In genomic region chr8:117278234-117278633, GRCm38 (mm10) we compare ENCODE assay signal across 9 mouse cellular contexts. TPM values are rescaled to one million over a fixed set of nuclear protein-coding genes. Genes with fewer than 3 reads are reported as not detected.
DNase-seq lines count a peak whose midpoint lies in the region; ATAC-seq and TF ChIP-seq lines count a peak whose summit lies in the region.
"Had no signal": no experiment of that assay in that cellular context is flagged by ENCODE, and none has a peak within 500 bp of the region (broad histone marks: within the 10 kb centered on the region; RNA-seq: fewer than 3 reads in every experiment).

No protein-coding gene starts in this region.

- peak overlapping the region; percentile 28 for H3K27ac ChIP-seq in bone marrow, adult 2 months (ENCODE audit: control insufficient read depth, insufficient read depth, low read depth, low read length, poor library complexity)
- 0 out of 2 replicates have a peak overlapping the region, but pooled peaks have one; percentile 25 for H3K27ac ChIP-seq in embryonic facial prominence, embryonic 15.5 days (replicated peaks)
- peak overlapping the region; percentile 76 for H3K27ac ChIP-seq in hindbrain, postnatal 0 days
- peak overlapping the region; percentile 71 for H3K27ac ChIP-seq in midbrain, embryonic 12.5 days (replicated peaks)

- no peak overlapping the region for H3K4me2 ChIP-seq in embryonic facial prominence, embryonic 15.5 days (replicated peaks)
- H3K4me2 ChIP-seq in hindbrain, postnatal 0 days (ENCODE audit: low read depth, low read length): peak overlapping the region; percentile 41
- peak overlapping the region; percentile 34 for H3K4me2 ChIP-seq in midbrain, embryonic 12.5 days (replicated peaks)
- H3K4me2 ChIP-seq: stomach, embryonic 15.5 days had no signal

- no peak for TF ChIP-seq CTCF in bone marrow, adult 2 months (IDR thresholded peaks at IDR 0.05; ENCODE audit: control insufficient read depth, insufficient read depth, low read length)
- no peak for TF ChIP-seq CTCF in hindbrain, postnatal 0 days (IDR thresholded peaks at IDR 0.05; ENCODE audit: low read depth)

- no peaks in the 10 kb centered on the region for H3K27me3 ChIP-seq in embryonic facial prominence, embryonic 15.5 days
- H3K27me3 ChIP-seq in hindbrain, postnatal 0 days (ENCODE audit: insufficient read depth, low read length): no peaks in the 10 kb centered on the region
- H3K27me3 ChIP-seq in midbrain, embryonic 12.5 days: no peaks in the 10 kb centered on the region
- H3K27me3 ChIP-seq: stomach, embryonic 15.5 days had no signal

- no peak for TF ChIP-seq POLR2A in bone marrow, adult 2 months (IDR thresholded peaks at IDR 0.05; ENCODE audit: borderline replicate concordance, control insufficient read depth, low read depth, low read length)

- WGBS in bone marrow, adult 2 months: 33% methylated on average over 10 of the region's 10 CpGs
- 86% methylated on average over 10 of the region's 10 CpGs for WGBS in embryonic facial prominence, embryonic 15.5 days
- WGBS in hindbrain, postnatal 0 days: 77% methylated on average over 10 of the region's 10 CpGs
- 83% methylated on average over 10 of the region's 10 CpGs for WGBS in midbrain, embryonic 12.5 days

- H3K36me3 ChIP-seq in embryonic facial prominence, embryonic 15.5 days: peaks cover 3% of the 10 kb centered on the region; the same call in 1 of the 2 replicates
- H3K36me3 ChIP-seq in hindbrain, postnatal 0 days (ENCODE audit: insufficient read depth, low read length): no peaks in the 10 kb centered on the region
- 0 out of 2 replicates have a peak, but pooled peaks cover 4% of the 10 kb centered on the region for H3K36me3 ChIP-seq in midbrain, embryonic 12.5 days

- H3K4me1 ChIP-seq in bone marrow, adult 2 months (ENCODE audit: control insufficient read depth, insufficient read depth, low read length): peaks cover 19% of the 10 kb centered on the region
- H3K4me1 ChIP-seq in embryonic facial prominence, embryonic 15.5 days: peaks cover 46% of the 10 kb centered on the region
- peaks cover 29% of the 10 kb centered on the region for H3K4me1 ChIP-seq in hindbrain, postnatal 0 days (ENCODE audit: insufficient read depth, low read length)
- H3K4me1 ChIP-seq in midbrain, embryonic 12.5 days: peaks cover 38% of the 10 kb centered on the region

- ATAC-seq in embryonic facial prominence, embryonic 15.5 days (ENCODE audit: insufficient number of reproducible peaks, low FRiP score, low TSS enrichment, low read depth): no peak
- ATAC-seq in hindbrain, postnatal 0 days: no peak
- no peak for ATAC-seq in midbrain, embryonic 12.5 days (ENCODE audit: low FRiP score, low read depth)

- intact Hi-C loops in heart, postnatal 10 days (cut with DNase I): no loop called here

- H3K9ac ChIP-seq in embryonic facial prominence, embryonic 15.5 days: no peak overlapping the region
- no peak overlapping the region for H3K9ac ChIP-seq in hindbrain, postnatal 0 days (replicated peaks; ENCODE audit: low read length)
- H3K9ac ChIP-seq in midbrain, embryonic 12.5 days (replicated peaks): 0 out of 2 replicates have a peak overlapping the region, but pooled peaks have one; percentile 28
- H3K9ac ChIP-seq: stomach, embryonic 15.5 days had no signal

- H3K4me3 ChIP-seq in bone marrow, adult 2 months (replicated peaks; ENCODE audit: control insufficient read depth, low read depth, low read length): no peak overlapping the region
- no peak overlapping the region for H3K4me3 ChIP-seq in embryonic facial prominence, embryonic 15.5 days (replicated peaks)
- H3K4me3 ChIP-seq in hindbrain, postnatal 0 days (ENCODE audit: low read length): no peak overlapping the region
- H3K4me3 ChIP-seq in midbrain, embryonic 12.5 days: no peak overlapping the region
- H3K4me3 ChIP-seq: stomach, embryonic 15.5 days had no signal

- DNase-seq in hindbrain, postnatal 0 days (ENCODE audit: low spot score): no peak
- DNase-seq in lung, postnatal 14 days: no peak
- no peak for DNase-seq in adrenal gland, postnatal 4 days (ENCODE audit: low spot score in 2 of 2)
- DNase-seq in heart, postnatal 10 days: no peak
- DNase-seq in spleen, postnatal 36 days (ENCODE audit: low spot score in 2 of 2): no peak

- no peaks in the 10 kb centered on the region for H3K9me3 ChIP-seq in embryonic facial prominence, embryonic 15.5 days (replicated peaks)
- no peaks in the 10 kb centered on the region for H3K9me3 ChIP-seq in hindbrain, postnatal 0 days (ENCODE audit: low read length)
- 0 out of 2 replicates have a peak, but pooled peaks cover 3% of the 10 kb centered on the region for H3K9me3 ChIP-seq in midbrain, embryonic 12.5 days
- H3K9me3 ChIP-seq: stomach, embryonic 15.5 days had no signal

RNA-seq across cellular contexts. Expression of gene Cmip, which starts 21.4 kb away (rescaled TPM):
- 11.5 and 16.2 TPM in 2 replicates for polyA plus RNA-seq in bone marrow, adult 2 months (2011; ENCODE audit: insufficient read depth, insufficient read length, low replicate concordance, missing spikeins)
- 25.9 and 27.7 TPM in 2 replicates for polyA plus RNA-seq in embryonic facial prominence, embryonic 15.5 days (2015; fragmentation: Nextera tagmentation; extraction: Ambion mirVana)
- total RNA-seq in hindbrain, postnatal 0 days (2014; rRNA removed): 230 and 250 TPM in 2 replicates
- polyA plus RNA-seq in hindbrain, postnatal 0 days (2015; fragmentation: Nextera tagmentation; extraction: Ambion mirVana): 160 and 163 TPM in 2 replicates
- polyA plus RNA-seq in midbrain, embryonic 12.5 days (2016; fragmentation: Nextera tagmentation; extraction: Ambion mirVana): 30.0 and 33.0 TPM in 2 replicates
- total RNA-seq in adrenal gland, postnatal 4 days (2021): 100 to 1,000 TPM; 120 to 133 TPM
- 10 to 100 TPM; 32.8 to 38.5 TPM for total RNA-seq in heart, postnatal 10 days (2021)

Comparison
In these comparisons a context has a peak if more than half of its experiments do, and no peak if none do; other contexts are left out.
1. H3K27ac ChIP-seq: peak in every context shown above with its lines; median percentile 76 in hindbrain, postnatal 0 days; 71 in midbrain, embryonic 12.5 days; 28 in bone marrow, adult 2 months; 25 in embryonic facial prominence, embryonic 15.5 days.